Mouse (Mus musculus) stomach, postnatal 0 days (tissue): ENCODE measurements around the gene Nlrc5. TPM values are rescaled to one million over a fixed set of nuclear protein-coding genes. Genes with fewer than 3 reads are reported as not detected.

ENCODE experiments used
- ATAC-seq: fragments of 200-750 bp; cut with Nextera tagmentation; 2 replicates; pipeline ENCODE4 v1.8.0; 2017; ENCODE audit not compliant: low FRiP score, low TSS enrichment
- DNase-seq: peaks from one replicate; pipeline ENCODE4 v3.0.0-alpha.2; 2016; ENCODE audit warnings: low spot score
- H3K27ac ChIP-seq: fragments of 300-500 bp; sonication (generic); replicated peaks from 2 replicates; pipeline ENCODE4 v1.5.1; 2014; ENCODE audit warnings: mild to moderate bottlenecking, control low read depth
- H3K27me3 ChIP-seq: fragments of 300-500 bp; sonication (generic); 2 replicates; pipeline ENCODE4 v1.6.1; 2014; ENCODE audit warnings: low read length; ENCODE audit not compliant: control insufficient read depth, insufficient read depth
- H3K36me3 ChIP-seq: fragments of 300-500 bp; sonication (generic); 2 replicates; pipeline ENCODE4 v1.6.1; 2014; ENCODE audit warnings: low read length, mixed read lengths; ENCODE audit not compliant: control insufficient read depth, insufficient read depth
- H3K4me1 ChIP-seq: fragments of 300-500 bp; sonication (generic); replicated peaks from 2 replicates; pipeline ENCODE4 v1.6.1; 2014; ENCODE audit warnings: antibody characterized with exemption; ENCODE audit not compliant: control insufficient read depth, insufficient read depth
- H3K4me2 ChIP-seq: fragments of 300-500 bp; sonication (generic); replicated peaks from 2 replicates; pipeline ENCODE4 v1.6.1; 2014; ENCODE audit warnings: low read depth, mild to moderate bottlenecking, control low read depth, moderate library complexity
- H3K4me3 ChIP-seq: fragments of 300-500 bp; sonication (generic); 2 replicates; pipeline ENCODE4 v1.5.1; 2014; ENCODE audit warnings: low read depth, low read length, control low read depth
- H3K9ac ChIP-seq: fragments of 300-500 bp; sonication (generic); 2 replicates; pipeline ENCODE4 v1.6.1; 2014; ENCODE audit warnings: mild to moderate bottlenecking, low read length, control low read depth, mixed read lengths
- H3K9me3 ChIP-seq: fragments of 300-500 bp; sonication (generic); 2 replicates; pipeline ENCODE4 v1.6.1; 2016; ENCODE audit warnings: low read length; ENCODE audit not compliant: control insufficient read depth
- CTCF ChIP-seq: IDR thresholded peaks from 2 replicates; pipeline ENCODE4 v1.5.1; 2016; ENCODE audit warnings: antibody characterized with exemption, low read depth, mild to moderate bottlenecking, moderate library complexity
- EP300 ChIP-seq: optimal IDR thresholded peaks from 2 replicates; pipeline ENCODE3; 2016; ENCODE audit warnings: antibody characterized with exemption
- WGBS: fragments of 180-500 bp; shearing (Covaris S2); extraction: QIAGEN DNeasy Blood & Tissue Kit; methylation state at CpG from one replicate; pipeline ENCODE4 v1.1.7; 2014; 5-methylcytosine and 5-hydroxymethylcytosine counted together
- microRNA-seq: library from miRNA; unstranded; fragments of <30 nt; microRNA quantifications from one replicate; pipeline ENCODE4, GENCODE M21; 2016
- polyA plus RNA-seq: library from polyadenylated mRNA; unstranded; fragments of >200 nt; fragmentation: Nextera tagmentation; extraction: Ambion mirVana; gene quantifications from 2 replicates; pipeline ENCODE4 v1.2.1, GENCODE M21; 2015

Nlrc5 gene
- polyA plus RNA-seq, 1 experiment from 2014 or later = 0.44 TPM

DNA sequence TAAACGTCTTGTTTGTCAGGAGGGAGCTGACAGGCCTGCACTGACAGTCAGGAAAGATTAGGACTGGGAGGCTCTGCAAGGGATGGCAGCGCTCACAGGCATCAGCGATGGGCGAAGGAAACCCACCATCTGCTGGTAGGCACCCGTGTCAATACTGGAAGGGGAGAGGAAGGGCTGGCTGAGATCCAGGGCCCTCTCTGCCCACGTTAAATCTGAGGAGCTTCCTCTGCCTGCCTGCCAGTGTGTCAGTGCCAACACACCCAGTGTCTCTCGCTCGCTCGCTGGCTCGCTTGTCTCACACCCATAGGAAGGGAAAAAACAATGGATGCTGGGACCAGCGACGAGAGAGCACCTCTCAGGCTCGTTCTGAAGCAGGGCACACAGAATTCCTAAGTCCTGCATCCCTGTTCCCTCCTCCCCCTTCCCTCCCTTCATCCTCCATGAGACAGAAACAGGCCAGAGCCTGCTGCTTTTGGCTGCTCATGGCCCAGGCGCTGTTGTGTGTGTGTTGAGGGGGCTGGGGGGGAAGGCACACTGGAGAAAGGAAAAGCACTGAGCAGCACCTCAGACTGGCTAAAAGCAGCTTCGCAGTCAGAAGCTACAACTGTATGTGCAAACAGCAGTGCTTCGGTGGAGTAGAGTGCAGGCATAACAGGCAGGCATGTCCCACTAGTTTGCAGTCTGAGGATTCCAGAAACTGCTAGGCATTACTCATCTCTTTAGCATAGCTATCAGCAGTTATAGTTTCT, 140.2 kb downstream of the Nlrc5 start:
- DNase-seq (no peak), ATAC-seq (no peak)
- H3K36me3 ChIP-seq = peaks cover 24% of the 10 kb centered on the region
- H3K9ac ChIP-seq = no peak overlapping the region
- TF ChIP-seq CTCF = no peak
- no peak for TF ChIP-seq EP300
- WGBS = 86% methylated on average over 16 of the region's 16 CpGs
- H3K9me3 ChIP-seq = no peaks in the 10 kb centered on the region
- no peaks in the 10 kb centered on the region for H3K4me1 ChIP-seq
- no peak overlapping the region for H3K4me2 ChIP-seq
- no peaks in the 10 kb centered on the region for H3K27me3 ChIP-seq
- H3K27ac ChIP-seq = no peak overlapping the region
- H3K4me3 ChIP-seq = no peak overlapping the region

DNA sequence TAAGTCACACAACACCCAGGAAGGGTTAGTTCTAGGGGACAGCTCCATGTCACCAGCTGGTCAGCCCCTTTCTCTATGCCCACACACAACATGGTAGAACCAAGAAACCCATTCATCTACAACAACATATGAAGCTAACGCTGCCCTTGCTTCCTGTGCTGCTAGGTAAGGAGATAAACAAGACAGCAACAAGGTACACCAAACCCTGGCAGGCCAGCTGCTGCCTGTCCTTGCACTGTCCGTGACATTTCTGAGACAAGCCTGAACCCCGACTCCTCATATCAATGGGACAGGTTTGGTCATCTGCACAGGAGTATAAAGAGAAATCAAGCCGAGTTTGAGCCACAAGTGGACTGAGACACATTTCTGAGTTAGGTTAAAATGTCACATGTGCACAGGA, 141.0 kb downstream of the Nlrc5 start:
- no peak for ATAC-seq
- TF ChIP-seq CTCF = no peak
- no peak for TF ChIP-seq EP300

More for the DNA sequence above, 141.0 kb downstream of the Nlrc5 start:
- Histone ChIP-seq H3K9me3 (no peaks in the 10 kb centered on the region), H3K4me3 (no peak overlapping the region), H3K4me1 (no peaks in the 10 kb centered on the region), H3K36me3 (peaks cover 24% of the 10 kb centered on the region), H3K4me2 (no peak overlapping the region), H3K27me3 (no peaks in the 10 kb centered on the region), H3K27ac (no peak overlapping the region), H3K9ac (no peak overlapping the region)
- DNase-seq = no peak
- WGBS = 94% methylated on average over 4 of the region's 4 CpGs

Small RNA genes lying within 50 kb of the gene (microRNA-seq; reads per million reads assigned to microRNA genes)
- gene Mir7072 = not detected

Other genes starting within 250 kb of the Nlrc5 start
- gene Nup93, start 219.8 kb upstream of the Nlrc5 start, polyA plus RNA-seq = 26.2 and 28.1 TPM in 2 replicates
- 0.10 and 0.22 TPM in 2 replicates for gene Slc12a3, start 105.2 kb upstream of the Nlrc5 start, polyA plus RNA-seq
- gene Herpud1, start 47.9 kb upstream of the Nlrc5 start, polyA plus RNA-seq = 224 and 255 TPM in 2 replicates
- 6.2 and 7.9 TPM in 2 replicates for gene Cpne2, start 98.6 kb downstream of the Nlrc5 start, polyA plus RNA-seq
- 15.2 and 16.1 TPM in 2 replicates for gene Rspry1, start 167.6 kb downstream of the Nlrc5 start, polyA plus RNA-seq
- 42.0 and 44.7 TPM in 2 replicates for gene Fam192a, start 167.6 kb downstream of the Nlrc5 start, polyA plus RNA-seq
- gene Arl2bp, start 232.2 kb downstream of the Nlrc5 start, polyA plus RNA-seq = 91.2 and 94.2 TPM in 2 replicates